Mouse (Mus musculus): ENCODE results near the gene Hdac7.

- TF ChIP-seq POLR2A (IDR thresholded peaks at IDR 0.05; ENCODE audit: borderline replicate concordance, control insufficient read depth, low read depth, low read length): no peak
- no peak for TF ChIP-seq CTCF (IDR thresholded peaks at IDR 0.05; ENCODE audit: control insufficient read depth, insufficient read depth, low read length)
These were observed 99.0 kb downstream of the Hdac7 start for GRCm38 (mm10) chr15:97745331-97745730.
